In the genomic region with DNA sequence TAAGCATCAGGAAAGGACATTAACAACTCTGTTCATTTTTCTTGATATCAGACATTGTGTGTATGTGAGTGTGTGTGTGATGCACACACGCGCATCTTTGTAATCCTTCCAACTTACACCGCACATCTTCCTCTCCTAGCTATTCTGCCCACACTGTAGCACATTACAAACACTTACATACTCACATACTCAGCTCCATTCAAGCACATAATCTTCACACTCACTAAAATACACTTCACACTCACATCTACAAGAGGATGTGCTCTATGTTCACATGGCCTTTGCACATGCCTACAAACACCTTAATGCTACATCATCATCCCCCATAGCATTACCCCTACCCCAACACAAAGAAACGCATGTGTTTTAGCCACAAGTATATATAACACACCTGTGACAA, we compare ENCODE assay signal across 10 mouse cellular contexts.
DNase-seq lines count a peak whose midpoint lies in the region; ATAC-seq lines count a peak whose summit lies in the region.
"Had no signal": no experiment of that assay in that cellular context is flagged by ENCODE, and none has a peak within 500 bp of the region (broad histone marks: within the 10 kb centered on the region; RNA-seq: fewer than 3 reads in every experiment).

No protein-coding gene starts in this region.

- peak; percentile 75 for ATAC-seq in frontal cortex, adult (ENCODE audit: low TSS enrichment)
- ATAC-seq: activated CD4-positive, CD25-positive, alpha-beta regulatory T cell, adult 4 months; CD4-positive, CD25-positive, alpha-beta regulatory T cell, adult 4 months; Patski had no signal

- no peak for DNase-seq in frontal cortex, postnatal 14 days (ENCODE audit: low spot score in 2 of 2)
- DNase-seq: B cell, adult 2 months; cerebellum, adult 11 months; cerebellum, adult 11-12 months; cerebellum, adult 18-20 months; cerebellum, adult 2 months had no signal
